Mouse (Mus musculus) heart, adult 2 months (tissue): ENCODE measurements around the gene Pheta1. TPM values are rescaled to one million over a fixed set of nuclear protein-coding genes. Genes with fewer than 3 reads are reported as not detected.
A peak's percentile ranks its signal among the peaks of the same experiment; 100 is the strongest.

Experiments
- DNase-seq, 2 experiments: peaks; one replicate each; pipeline ENCODE4 v3.0.0; 2021
- H3K27ac ChIP-seq: fragments of 200-600 bp; 2 replicates; pipeline ENCODE4 v1.8.1; 2022
- H3K27me3 ChIP-seq: fragments of 200-500 bp; 2 replicates; pipeline ENCODE4 v1.6.1; 2012; ENCODE audit warnings: mild to moderate bottlenecking, low read length, inconsistent platforms, mixed read lengths; ENCODE audit not compliant: control insufficient read depth, insufficient read depth
- H3K36me3 ChIP-seq: fragments of 200-500 bp; 2 replicates; pipeline ENCODE4 v1.6.1; 2012; ENCODE audit warnings: low read length, inconsistent platforms; ENCODE audit not compliant: control insufficient read depth, insufficient read depth
- H3K4me1 ChIP-seq: fragments of 200-500 bp; 2 replicates; pipeline ENCODE4 v1.6.1; 2011; ENCODE audit warnings: low read length; ENCODE audit not compliant: control insufficient read depth, insufficient read depth
- H3K4me3 ChIP-seq: fragments of 200-600 bp; 2 replicates; pipeline ENCODE4 v1.8.1; 2022
- H3K79me2 ChIP-seq: fragments of 200-500 bp; replicated peaks from 2 replicates; pipeline ENCODE4 v1.6.1; 2012; ENCODE audit warnings: mild to moderate bottlenecking, inconsistent platforms, low read length, moderate library complexity, mixed read lengths; ENCODE audit not compliant: control insufficient read depth, insufficient read depth
- H3K9ac ChIP-seq: fragments of 200-500 bp; 2 replicates; pipeline ENCODE4 v1.6.1; 2012; ENCODE audit warnings: low read depth, mild to moderate bottlenecking, control low read depth, inconsistent platforms, low read length, mixed read lengths
- CTCF ChIP-seq: fragments of 200-600 bp; IDR thresholded peaks from 2 replicates; pipeline ENCODE4 v1.8.1; 2022; ENCODE audit warnings: antibody characterized with exemption, mild to moderate bottlenecking, moderate library complexity
- EP300 ChIP-seq: fragments of 200-500 bp; IDR thresholded peaks from 2 replicates; pipeline ENCODE4 v1.6.1; 2011; ENCODE audit warnings: low read depth, low read length, control low read depth; ENCODE audit not compliant: insufficient read depth
- POLR2A ChIP-seq: fragments of 200-500 bp; IDR thresholded peaks from 2 replicates; pipeline ENCODE4 v1.6.1; 2011; ENCODE audit warnings: mild to moderate bottlenecking, low read depth, low read length, control low read depth; ENCODE audit not compliant: insufficient read depth
- WGBS: fragments of 180-500 bp; shearing (Covaris S2); methylation state at CpG from one replicate; pipeline ENCODE4 v1.1.7; 2018; 5-methylcytosine and 5-hydroxymethylcytosine counted together
- intact Hi-C: fragments of 180-260 bp; cut with DNase I; formaldehyde crosslinking; loops from one replicate; pipeline ENCODE4 v1.15.1; 2025
- long read RNA-seq: library from polyadenylated mRNA; stranded (forward); transcript quantifications from one replicate; pipeline ENCODE4 v2.0.0, GENCODE M21; 2021
- polyA plus RNA-seq: library from polyadenylated mRNA; depleted of rRNA; stranded (reverse); fragments of >200 nt; gene quantifications from 2 replicates; pipeline ENCODE4 v1.2.3, GENCODE M21; 2012; rRNA removed
- total RNA-seq, 2 experiments: library from RNA; stranded (reverse); gene quantifications; 2 replicates each; pipeline ENCODE4 v1.2.3; 2021

The Pheta1 gene
- total RNA-seq (1 to 10 TPM; 9.3 TPM), polyA plus RNA-seq (12.5 and 12.7 TPM in 2 replicates)
- long read RNA-seq, transcript Pheta1-201 (4 exons, 2,368 nt), result major isoform, 7 of 13 reads
- long read RNA-seq, partial matches to known transcripts, result 1 of 13 reads
- long read RNA-seq, other reads (novel, unspliced or antisense), result 1 of 13 reads

DNA sequence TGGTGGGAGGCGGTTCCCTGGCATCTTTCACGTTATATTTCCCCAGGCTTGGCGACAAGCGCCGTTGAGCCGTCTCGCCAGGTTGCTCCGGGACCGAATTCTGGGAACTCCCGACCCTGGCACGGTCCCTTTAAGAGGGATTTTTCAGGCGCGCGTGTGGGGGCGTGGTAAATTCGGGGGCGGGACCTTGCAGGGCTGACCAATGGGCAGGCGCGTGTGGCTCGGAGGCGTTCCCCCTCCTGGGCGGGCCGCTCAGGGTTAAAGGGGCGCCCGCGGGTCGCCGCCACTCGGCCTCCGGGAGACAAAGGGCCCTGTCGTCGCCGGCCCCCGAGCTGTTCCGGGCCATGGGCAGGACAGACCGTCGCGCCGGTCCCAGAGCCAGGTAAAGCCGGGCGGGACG lies at the start of gene Pheta1:
TSS of gene Pheta1 (plus strand) at position 242 of the 400 bp plus-strand sequence.
- Histone ChIP-seq H3K9ac (peak within 1 kb of the TSS; percentile 99), H3K27me3 (no peaks in the 10 kb centered on the region), H3K4me3 (peak within 1 kb of the TSS; percentile 81), H3K27ac (peak within 1 kb of the TSS; percentile 81), H3K36me3 (no peaks in the 10 kb centered on the region), H3K4me1 (peaks cover 11% of the 10 kb centered on the region), H3K79me2 (no peaks in the 10 kb centered on the region; the same call in 1 of the 2 replicates)
- DNase-seq, result peak; percentile 93 to 96
- WGBS, result under 1% methylated on average over 42 of the region's 42 CpGs
- 0 out of 2 replicates have a peak, but pooled peaks have one; percentile 26 for TF ChIP-seq EP300
- TF ChIP-seq POLR2A, result peak; percentile 94
- TF ChIP-seq CTCF, result no peak
- intact Hi-C loops, result loop anchor here (10.0 kb wide), 1 partner anchor 54 kb away; no protein-coding TSS in a partner anchor

DNA sequence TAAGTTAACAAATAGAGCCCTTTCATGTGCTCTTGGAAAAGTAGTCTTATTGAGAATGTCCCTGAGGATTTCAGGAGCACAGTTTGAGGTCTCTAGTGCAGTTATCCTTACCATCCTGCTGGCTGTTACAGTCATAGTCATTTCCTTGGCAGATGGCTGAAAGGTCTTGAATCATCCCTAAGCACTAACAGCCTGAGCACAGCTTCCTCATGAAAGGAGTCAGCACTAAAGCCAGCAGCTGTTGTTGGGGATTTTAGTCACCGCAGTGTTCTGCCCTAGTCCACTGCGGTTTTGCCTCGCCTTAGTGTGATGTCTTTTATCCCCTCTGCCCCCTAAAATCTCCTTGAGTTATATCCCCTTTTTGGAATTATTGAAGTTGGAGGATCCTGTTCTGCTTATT lies 41.6 kb upstream of the Pheta1 start:
- Histone ChIP-seq H3K36me3 (peaks cover 13% of the 10 kb centered on the region), H3K9ac (no peak overlapping the region), H3K27me3 (no peaks in the 10 kb centered on the region), H3K79me2 (no peaks in the 10 kb centered on the region), H3K4me1 (peaks cover 24% of the 10 kb centered on the region), H3K27ac (peak overlapping the region; percentile 26), H3K4me3 (no peak overlapping the region)
- intact Hi-C loops, result no loop called here
- no peak for TF ChIP-seq POLR2A
- no peak for TF ChIP-seq EP300
- no peak for TF ChIP-seq CTCF
- WGBS, result 61% methylated on average over 3 of the region's 3 CpGs
- DNase-seq, result no peak

DNA sequence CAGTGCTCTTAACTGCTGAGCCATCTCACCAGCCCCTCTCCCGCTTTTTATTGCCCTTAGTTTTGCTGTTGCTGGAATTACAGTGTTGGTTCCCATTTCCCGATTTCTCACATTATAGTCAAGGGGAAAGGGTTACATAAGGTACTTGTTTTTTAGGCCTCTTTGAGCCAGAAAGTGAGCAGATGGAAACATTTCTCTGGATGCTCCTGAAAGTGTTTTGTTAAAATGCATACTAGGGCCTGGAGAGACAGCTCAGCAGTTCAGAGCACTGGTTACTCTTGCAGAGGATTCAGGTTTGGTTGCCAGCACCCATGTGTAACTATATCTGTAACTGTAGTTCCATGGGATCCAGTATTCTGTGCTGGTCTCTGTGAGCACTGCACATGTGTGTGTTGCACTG lies 40.6 kb upstream of the Pheta1 start:
- Histone ChIP-seq H3K27me3 (no peaks in the 10 kb centered on the region), H3K9ac (no peak overlapping the region), H3K27ac (no peak overlapping the region), H3K36me3 (peaks cover 13% of the 10 kb centered on the region), H3K4me1 (peaks cover 30% of the 10 kb centered on the region), H3K4me3 (no peak overlapping the region), H3K79me2 (no peaks in the 10 kb centered on the region)
- WGBS, result 86% methylated on average over 2 of the region's 2 CpGs
- intact Hi-C loops, result no loop called here
- DNase-seq, result no peak
- TF ChIP-seq CTCF (no peak), EP300 (no peak), POLR2A (no peak)

DNA sequence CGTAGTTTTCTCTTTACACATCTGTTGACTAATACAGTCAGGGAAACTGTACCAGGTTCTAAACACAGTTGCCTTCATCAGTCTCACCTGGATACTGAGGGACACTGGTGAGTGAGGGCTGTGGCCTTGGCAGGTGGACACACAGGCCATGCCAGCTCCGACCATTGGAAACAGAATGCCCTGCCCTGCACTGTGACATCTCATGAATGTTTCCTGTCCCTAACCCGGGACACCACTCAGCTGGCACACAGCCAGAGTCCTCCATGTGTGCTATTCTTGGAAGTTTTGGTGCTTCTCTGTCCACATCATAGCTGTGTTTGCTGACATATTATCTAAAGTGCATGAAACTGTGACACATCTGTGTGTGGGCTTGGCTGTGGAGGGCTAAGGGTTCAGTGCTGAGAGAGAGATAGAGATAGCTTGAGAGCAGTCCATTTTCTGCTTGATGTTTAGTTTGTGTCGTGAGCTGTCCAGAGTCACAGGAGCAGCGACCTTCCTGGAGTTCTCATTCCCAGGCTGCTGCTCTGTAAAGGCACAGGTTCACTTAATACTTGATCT lies 39.0 kb upstream of the Pheta1 start:
- no peaks in the 10 kb centered on the region for H3K27me3 ChIP-seq
- no peak for TF ChIP-seq EP300
- H3K4me3 ChIP-seq, result no peak overlapping the region
- H3K79me2 ChIP-seq, result no peaks in the 10 kb centered on the region
- intact Hi-C loops, result no loop called here
- peak; percentile 51 to 55 for DNase-seq
- peak overlapping the region; percentile 18; the same call in 1 of the 2 replicates for H3K27ac ChIP-seq
- WGBS, result 15% methylated on average over 5 of the region's 5 CpGs
- H3K4me1 ChIP-seq, result peaks cover 30% of the 10 kb centered on the region
- H3K36me3 ChIP-seq, result peaks cover 11% of the 10 kb centered on the region; the same call in 1 of the 2 replicates
- H3K9ac ChIP-seq, result no peak overlapping the region

DNA sequence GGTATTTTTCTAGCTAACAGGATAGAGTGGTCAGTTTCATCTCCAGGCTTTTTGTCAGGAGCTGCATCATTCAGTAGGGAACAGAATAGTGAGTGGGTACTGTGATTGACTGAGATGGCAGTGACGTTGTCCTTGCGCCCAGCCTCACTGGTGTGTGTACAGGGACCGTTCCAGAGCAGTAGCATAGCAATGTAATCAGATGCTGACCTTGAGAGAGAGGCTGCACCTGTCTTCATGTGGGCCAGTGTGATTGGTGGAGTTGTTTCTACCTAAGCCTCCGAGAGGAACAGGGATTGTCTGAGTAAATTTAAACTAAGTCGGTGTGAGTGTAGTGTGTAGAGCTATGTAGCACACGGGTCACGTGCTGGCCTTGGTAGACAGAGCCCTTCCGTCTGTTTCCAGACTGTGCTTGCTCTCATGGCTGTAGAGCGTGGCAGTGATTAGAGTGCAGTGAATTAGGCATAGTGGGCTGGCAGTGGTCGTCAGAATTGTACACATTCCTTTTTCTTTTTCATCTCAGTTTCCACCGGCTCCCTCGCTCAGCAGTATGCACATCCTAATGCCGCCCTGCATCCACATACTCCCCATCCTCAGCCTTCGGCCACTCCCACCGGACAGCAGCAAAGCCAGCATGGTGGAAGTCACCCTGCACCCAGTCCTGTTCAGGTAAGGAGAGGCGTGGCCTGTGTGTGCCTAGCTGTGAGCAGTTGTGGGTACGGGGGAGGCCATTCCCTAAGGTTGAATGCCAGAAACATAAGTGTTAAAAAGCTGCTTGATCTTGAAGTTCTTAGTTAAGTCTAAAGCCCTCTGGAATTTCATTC lies 38.2 kb upstream of the Pheta1 start:
- H3K27me3 ChIP-seq, result no peaks in the 10 kb centered on the region
- H3K27ac ChIP-seq, result peak overlapping the region; percentile 18; the same call in 1 of the 2 replicates
- intact Hi-C loops, result no loop called here
- H3K9ac ChIP-seq, result no peak overlapping the region
- H3K4me3 ChIP-seq, result no peak overlapping the region
- WGBS, result 81% methylated on average over 17 of the region's 17 CpGs
- no peak for TF ChIP-seq EP300
- TF ChIP-seq POLR2A, result no peak
- TF ChIP-seq CTCF, result no peak
- no peak for DNase-seq
- peaks cover 11% of the 10 kb centered on the region; the same call in 1 of the 2 replicates for H3K36me3 ChIP-seq
- no peaks in the 10 kb centered on the region for H3K79me2 ChIP-seq
- peaks cover 30% of the 10 kb centered on the region for H3K4me1 ChIP-seq

DNA sequence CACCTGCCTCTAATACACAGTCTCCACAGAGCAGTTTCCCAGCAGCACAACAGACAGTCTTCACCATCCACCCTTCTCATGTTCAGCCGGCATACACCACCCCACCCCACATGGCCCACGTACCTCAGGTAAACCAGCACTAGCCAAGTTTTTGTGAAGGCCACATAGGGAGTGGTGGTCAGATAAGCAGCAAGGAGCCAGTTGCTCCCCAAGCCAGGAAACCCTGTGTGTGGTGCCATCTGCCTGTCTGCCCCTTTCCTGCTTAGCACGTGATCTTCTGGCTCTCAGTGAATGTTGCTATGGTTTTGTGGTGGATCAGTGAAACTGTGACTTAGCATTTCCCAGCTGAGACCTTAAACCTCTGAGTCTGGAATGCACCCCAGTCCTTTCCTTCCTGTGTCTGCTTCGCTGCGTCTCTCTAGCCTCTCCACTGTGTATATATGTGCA lies 37.3 kb upstream of the Pheta1 start:
- no peak for DNase-seq
- H3K36me3 ChIP-seq, result peaks cover 11% of the 10 kb centered on the region; the same call in 1 of the 2 replicates
- intact Hi-C loops, result no loop called here
- H3K4me3 ChIP-seq, result no peak overlapping the region
- no peaks in the 10 kb centered on the region for H3K27me3 ChIP-seq
- WGBS, result 51% methylated on average over 5 of the region's 5 CpGs
- H3K27ac ChIP-seq, result peak overlapping the region; percentile 18
- peaks cover 30% of the 10 kb centered on the region for H3K4me1 ChIP-seq
- H3K9ac ChIP-seq, result no peak overlapping the region
- no peak for TF ChIP-seq POLR2A
- no peak for TF ChIP-seq CTCF
- TF ChIP-seq EP300, result no peak
- H3K79me2 ChIP-seq, result no peaks in the 10 kb centered on the region
